Mouse (Mus musculus) layer of hippocampus, adult 2 months (tissue): ENCODE measurements around the gene Pkm. TPM values are rescaled to one million over a fixed set of nuclear protein-coding genes. Genes with fewer than 3 reads are reported as not detected.
A peak's percentile ranks its signal among the peaks of the same experiment; 100 is the strongest.

Experiments
- DNase-seq, 2 experiments: peaks; one replicate each; pipeline ENCODE4 v3.0.0; 2022; ENCODE audit warnings: low spot score in 2 of 2
- H3K27ac ChIP-seq: fragments of 200-600 bp; 2 replicates; pipeline ENCODE4 v1.8.1; 2022
- H3K4me3 ChIP-seq: fragments of 200-600 bp; 2 replicates; pipeline ENCODE4 v1.8.1; 2022; ENCODE audit warnings: mild to moderate bottlenecking
- CTCF ChIP-seq: fragments of 200-600 bp; conservative IDR thresholded peaks from 2 replicates; pipeline ENCODE4 v1.8.1; 2022; ENCODE audit warnings: antibody characterized with exemption, mild to moderate bottlenecking, moderate library complexity
- long read RNA-seq, 2 experiments: library from polyadenylated mRNA; stranded (forward); transcript quantifications; one replicate each; pipeline ENCODE4 v2.0.0; 2021; ENCODE audit warnings: borderline mapping rate in 2 of 2
- total RNA-seq, 2 experiments: library from RNA; stranded (reverse); gene quantifications; 2 replicates each; pipeline ENCODE4 v1.2.3; 2021

Gene Pkm
- 1,000 to 10,000 TPM; 1,301 to 1,421 TPM for total RNA-seq
- long read RNA-seq, experiment 1, transcript Pkm-202 (11 exons, 2,041 nt) = major isoform, 1,211 of 1,407 reads
- long read RNA-seq, experiment 1, transcript Pkm-201 (11 exons, 2,432 nt) = minor isoform, 131 of 1,407 reads
- long read RNA-seq, experiment 1, partial matches to known transcripts = 31 of 1,407 reads
- long read RNA-seq, experiment 1, other reads (novel, unspliced or antisense) = 34 of 1,407 reads
- long read RNA-seq, experiment 2, transcript Pkm-202 (11 exons, 2,041 nt) = major isoform, 1,701 of 1,968 reads
- long read RNA-seq, experiment 2, transcript Pkm-201 (11 exons, 2,432 nt) = minor isoform, 167 of 1,968 reads
- long read RNA-seq, experiment 2, partial matches to known transcripts = 52 of 1,968 reads
- long read RNA-seq, experiment 2, other reads (novel, unspliced or antisense) = 48 of 1,968 reads

DNA sequence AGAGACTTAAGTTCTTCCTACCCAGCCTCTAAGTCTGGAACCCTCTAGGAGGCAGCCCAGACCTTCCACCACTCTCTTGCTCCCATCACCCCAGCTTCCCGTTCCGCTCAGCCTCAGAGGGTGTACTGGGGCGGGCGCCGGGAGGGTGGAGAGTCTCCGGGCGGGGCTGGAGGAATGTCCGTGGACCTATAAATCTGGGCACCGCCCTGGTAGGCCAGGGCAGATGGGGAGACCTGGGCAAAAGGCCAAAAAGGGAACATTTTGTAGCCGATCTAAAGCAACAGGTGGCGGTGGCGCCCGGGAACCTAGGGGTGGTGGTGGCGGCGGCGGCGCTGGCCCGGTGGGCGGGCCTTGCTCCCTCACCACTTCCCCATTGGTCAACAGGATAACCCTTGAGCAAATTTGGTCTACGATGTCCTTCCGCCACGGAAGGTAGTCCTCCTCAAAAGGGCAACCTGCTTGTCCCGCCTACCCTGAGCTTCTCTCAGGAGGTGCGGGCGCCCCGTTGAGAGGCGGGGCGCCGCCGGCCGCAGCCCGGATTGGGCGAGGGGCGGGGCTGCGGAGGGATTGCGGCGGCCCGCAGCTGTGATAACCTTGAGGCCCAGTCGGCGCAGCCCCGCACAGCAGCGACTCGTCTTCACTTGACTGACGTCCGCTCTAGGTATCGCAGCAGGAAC is at the start of gene Pkm:
Gene Pkm (plus strand): TSS at position 411 of the 677 bp plus-strand sequence.
- Histone ChIP-seq H3K27ac (peak within 1 kb of the TSS; percentile 99), H3K4me3 (peak within 1 kb of the TSS; percentile 99)
- DNase-seq = peak; percentile 96 to 97
- TF ChIP-seq CTCF = peak; percentile 46

GRCm38 (mm10) chr9:59610950-59611349 is 45.2 kb upstream of the Pkm start:
- H3K4me3 ChIP-seq = no peak overlapping the region

DNA sequence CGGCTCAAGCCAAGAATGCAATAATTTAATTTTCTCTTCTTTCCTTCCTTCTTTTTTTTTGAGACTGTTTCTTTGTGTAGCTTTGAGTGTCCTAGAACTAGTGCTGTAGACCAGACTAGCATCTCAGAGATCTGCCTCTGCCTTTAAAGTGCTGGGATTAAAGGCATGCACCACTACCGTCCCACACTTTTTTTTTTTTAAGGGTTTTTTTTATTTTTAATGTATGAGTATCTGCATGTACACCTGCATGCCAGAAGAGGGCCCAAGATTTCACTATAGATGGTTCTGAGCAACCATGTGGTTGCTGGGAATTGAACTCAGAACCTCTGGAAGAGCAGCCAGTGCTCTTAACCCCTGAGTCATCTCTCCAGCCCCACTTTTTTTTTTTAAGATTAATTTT is 40.4 kb upstream of the Pkm start:
- H3K4me3 ChIP-seq = no peak overlapping the region
- no peak overlapping the region for H3K27ac ChIP-seq
- TF ChIP-seq CTCF = peak; percentile 33
- no peak for DNase-seq

More at GRCm38 (mm10) chr9:59610950-59611349, 45.2 kb upstream of the Pkm start:
- no peak overlapping the region for H3K27ac ChIP-seq
- no peak for DNase-seq
- TF ChIP-seq CTCF = no peak

GRCm38 (mm10) chr9:59616622-59617306 is 39.4 kb upstream of the Pkm start, which contains the start of gene Parp6:
Gene Parp6 (plus strand): TSS chr9:59617284.
- peak; percentile 62 for TF ChIP-seq CTCF
- peak; percentile 100 for DNase-seq
- Histone ChIP-seq H3K27ac (peak within 1 kb of the TSS; percentile 92), H3K4me3 (peak within 1 kb of the TSS; percentile 69)

DNA sequence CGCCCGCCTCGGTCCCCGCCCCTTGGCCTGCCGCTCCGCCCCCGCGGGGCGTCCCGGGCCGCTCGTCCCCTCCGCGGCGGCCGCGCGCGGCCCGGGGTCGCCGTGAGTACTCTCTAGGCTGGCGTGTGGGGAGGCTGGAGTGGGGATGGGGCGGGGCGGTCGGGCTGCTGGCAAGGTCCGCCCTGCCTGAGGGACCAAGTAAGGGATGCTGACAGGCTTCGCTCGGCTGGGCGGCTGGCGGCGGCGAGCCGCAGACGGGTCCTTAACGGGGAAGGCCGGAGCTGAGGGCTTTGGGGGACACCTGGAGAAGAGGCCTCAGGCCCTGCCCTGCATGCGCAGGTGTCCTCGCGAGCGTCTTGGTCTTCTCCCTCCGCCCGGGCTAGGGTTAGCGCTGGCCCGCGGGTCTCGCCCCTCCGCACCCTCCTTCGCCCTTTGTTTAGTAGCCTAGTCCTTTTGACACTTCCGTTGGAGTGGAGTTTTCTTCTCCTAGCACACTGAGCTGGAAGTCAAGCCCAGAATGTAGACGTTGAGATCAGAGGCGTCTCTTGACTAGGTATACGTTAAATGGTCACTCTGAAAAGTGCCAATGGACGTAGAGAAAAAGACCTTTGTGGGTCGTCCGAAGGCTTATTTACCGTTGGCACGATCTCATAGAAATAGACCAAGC is 38.7 kb upstream of the Pkm start:
- peak overlapping the region; percentile 92 for H3K27ac ChIP-seq
- peak in 1 of 2 experiments; percentile 22 for DNase-seq
- H3K4me3 ChIP-seq = peak overlapping the region; percentile 69
- TF ChIP-seq CTCF = no peak

GRCm38 (mm10) chr9:59638372-59638771 is 17.8 kb upstream of the Pkm start:
- Histone ChIP-seq H3K27ac (no peak overlapping the region), H3K4me3 (no peak overlapping the region)
- DNase-seq = no peak
- TF ChIP-seq CTCF = no peak

DNA sequence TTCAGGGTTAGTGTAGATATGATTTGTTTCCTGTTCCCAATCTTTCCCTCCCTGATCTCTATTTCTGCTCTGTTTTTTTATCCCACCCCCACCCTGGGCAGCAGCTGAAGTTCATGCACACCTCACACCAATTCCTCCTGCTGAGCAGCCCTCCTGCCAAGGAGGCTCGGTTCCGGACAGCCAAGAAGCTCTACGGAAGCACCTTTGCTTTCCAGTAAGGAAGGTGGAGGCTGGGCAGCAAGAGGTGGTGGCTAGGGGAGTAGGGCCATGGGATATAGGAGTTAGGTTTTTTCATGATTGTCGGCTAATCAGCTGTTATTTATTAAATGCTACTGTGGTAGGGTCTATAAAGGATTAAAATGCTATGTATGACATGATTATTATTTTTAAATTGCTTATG is 16.2 kb upstream of the Pkm start:
- DNase-seq = no peak
- no peak overlapping the region for H3K27ac ChIP-seq
- H3K4me3 ChIP-seq = no peak overlapping the region
- TF ChIP-seq CTCF = no peak

DNA sequence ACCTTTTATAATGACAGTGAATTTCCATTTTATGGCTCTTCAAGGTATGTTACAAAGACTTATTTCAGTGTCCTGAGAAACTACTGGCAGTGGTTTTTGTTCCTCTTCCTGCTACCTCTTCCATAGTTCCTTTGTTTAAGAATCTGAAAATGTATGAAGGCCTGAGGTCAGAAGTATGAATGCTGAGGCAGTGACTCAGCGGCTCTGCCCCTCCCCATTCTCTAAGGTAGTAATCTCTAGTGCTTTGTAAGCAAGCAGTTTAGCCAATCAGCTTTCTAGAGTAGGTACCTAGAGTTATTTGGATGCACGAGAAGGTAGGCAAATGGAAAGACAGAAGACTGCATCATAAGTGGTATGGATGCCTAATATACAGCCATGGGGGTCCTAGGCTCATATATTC is 14.8 kb upstream of the Pkm start:
- no peak overlapping the region for H3K27ac ChIP-seq
- no peak overlapping the region for H3K4me3 ChIP-seq
- no peak for TF ChIP-seq CTCF
- no peak for DNase-seq

- DNase-seq = no peak
- H3K27ac ChIP-seq = no peak overlapping the region
- no peak for TF ChIP-seq CTCF
- H3K4me3 ChIP-seq = no peak overlapping the region
These were observed 6.3 kb upstream of the Pkm start for GRCm38 (mm10) chr9:59649911-59650310.

DNA sequence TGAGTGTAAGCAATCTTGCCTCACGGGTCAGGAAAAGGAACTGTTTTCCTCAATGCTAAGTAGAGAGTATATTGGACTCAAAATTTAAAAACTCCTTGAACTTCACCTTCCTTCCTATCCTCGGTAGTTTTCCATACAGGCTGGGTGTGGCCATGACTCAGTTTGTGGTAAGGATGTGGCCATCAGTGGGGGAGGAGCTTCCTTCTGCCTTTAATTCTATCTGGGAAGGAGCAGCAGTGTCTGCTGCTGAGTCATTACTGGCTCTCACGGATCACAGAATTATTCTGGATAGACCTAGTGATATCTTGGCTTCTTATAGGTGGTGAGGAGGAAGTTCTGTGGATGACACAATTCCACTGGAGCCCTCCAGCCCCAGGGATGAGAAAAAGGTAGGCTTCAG is 2.8 kb upstream of the Pkm start:
- no peak for DNase-seq
- Histone ChIP-seq H3K4me3 (no peak overlapping the region), H3K27ac (peak overlapping the region; percentile 41; the same call in 1 of the 2 replicates)
- TF ChIP-seq CTCF = no peak

- DNase-seq = no peak
- Histone ChIP-seq H3K27ac (no peak overlapping the region), H3K4me3 (no peak overlapping the region)
- TF ChIP-seq CTCF = no peak
These were observed 1.7 kb upstream of the Pkm start for GRCm38 (mm10) chr9:59654450-59654983.
